Mouse (Mus musculus) right cerebral cortex, postnatal 4 days (tissue): ENCODE data around the gene Cntn2.
"Not testable (repeated sequence)": the region's sequence is repeated elsewhere in the genome, so short reads cannot be mapped to it uniquely, and the experiment has no call there.

Experiments used
- DNase-seq: peaks from one replicate; pipeline ENCODE4 v3.0.0-alpha.2; 2022

The Cntn2 gene

GRCm38 (mm10) chr1:132509771-132510170, 33.3 kb downstream of the Cntn2 start:
- DNase-seq: no peak

GRCm38 (mm10) chr1:132506656-132507055, 36.4 kb downstream of the Cntn2 start:
- DNase-seq: no peak

- no peak for DNase-seq
These were observed 37.0 kb downstream of the Cntn2 start, which contains the start of gene Tmem81 for GRCm38 (mm10) chr1:132506058-132506457. Gene Tmem81 (plus strand): TSS chr1:132506230.

GRCm38 (mm10) chr1:132505155-132505554, 37.9 kb downstream of the Cntn2 start:
- no peak for DNase-seq

- DNase-seq: no peak
These were observed 42.5 kb downstream of the Cntn2 start for GRCm38 (mm10) chr1:132500535-132500934.

GRCm38 (mm10) chr1:132483759-132484158, 59.3 kb downstream of the Cntn2 start:
- no peak for DNase-seq

GRCm38 (mm10) chr1:132483234-132483633, 59.8 kb downstream of the Cntn2 start:
- no peak for DNase-seq

GRCm38 (mm10) chr1:132481619-132482018, 61.4 kb downstream of the Cntn2 start:
- no peak for DNase-seq

- DNase-seq: no peak
These were observed 63.6 kb downstream of the Cntn2 start for GRCm38 (mm10) chr1:132479438-132479837.

- DNase-seq: peak; percentile 81
These were observed 65.9 kb downstream of the Cntn2 start, which contains the start of gene Rbbp5 for GRCm38 (mm10) chr1:132476928-132477691. Gene Rbbp5 (plus strand): TSS chr1:132477365.

- no peak for DNase-seq
These were observed 66.5 kb downstream of the Cntn2 start for GRCm38 (mm10) chr1:132476575-132476927.

GRCm38 (mm10) chr1:132474496-132474895, 68.6 kb downstream of the Cntn2 start:
- DNase-seq: no peak

- DNase-seq: no peak
These were observed 70.5 kb downstream of the Cntn2 start for GRCm38 (mm10) chr1:132472537-132472936.

GRCm38 (mm10) chr1:132471499-132471898, 71.6 kb downstream of the Cntn2 start:
- no peak for DNase-seq

- DNase-seq: no peak
These were observed 72.0 kb downstream of the Cntn2 start for GRCm38 (mm10) chr1:132471032-132471431.

- not testable (repeated sequence) for DNase-seq
These were observed 73.0 kb downstream of the Cntn2 start for GRCm38 (mm10) chr1:132470031-132470430.

GRCm38 (mm10) chr1:132469519-132469918, 73.5 kb downstream of the Cntn2 start:
- DNase-seq: no peak

GRCm38 (mm10) chr1:132468926-132469325, 74.1 kb downstream of the Cntn2 start:
- DNase-seq: no peak

- no peak for DNase-seq
These were observed 78.4 kb downstream of the Cntn2 start for GRCm38 (mm10) chr1:132464651-132465050.
